Mouse (Mus musculus) embryonic stem cell, embryonic (primary cell): ENCODE measurements around the gene Sec24b.

Experiments used
- CTCF ChIA-PET, 4 experiments: fragments of 300-600 bp in 2 of 4; fragments of 350-600 bp in 2 of 4; sonication (Branson Sonifier 250); formaldehyde crosslinking; loops; one replicate each; lab custom pipeline; 2022; ENCODE audit warnings: inconsistent platforms in 2 of 4; lab: Charles Lee
- POLR2A ChIA-PET, 4 experiments: fragments of 300-600 bp in 2 of 4; fragments of 350-600 bp in 2 of 4; sonication (Branson Sonifier 250); formaldehyde crosslinking; loops; one replicate each; lab custom pipeline; 2022; ENCODE audit warnings: antibody characterized with exemption in 4 of 4, inconsistent platforms in 1 of 4; lab: Charles Lee

Sec24b gene

DNA sequence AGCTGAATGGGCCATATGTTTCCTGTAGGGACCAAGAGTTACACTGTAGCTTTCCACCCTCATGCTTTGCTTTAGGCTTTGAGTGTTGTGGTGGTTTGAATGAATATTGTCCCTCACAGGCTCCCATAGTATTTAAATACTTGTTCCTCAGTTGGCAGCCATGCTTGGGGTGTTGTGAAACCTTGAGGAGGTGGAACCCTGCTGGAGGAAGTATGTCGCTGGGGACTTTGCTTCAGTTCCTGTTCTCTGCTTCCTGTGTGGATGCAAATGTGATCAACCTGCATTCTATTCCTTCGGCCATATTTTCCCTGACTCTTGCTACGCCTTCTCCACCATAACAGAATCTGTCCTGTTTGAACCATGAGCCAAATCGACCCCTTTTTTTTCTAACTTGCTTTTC, 108.1 kb downstream of the Sec24b start:
- ChIA-PET CTCF (no interaction called here), POLR2A (interaction anchor here in 1 of 4 experiments (0.7 kb wide), 1 partner anchor 267 kb away, joined by 3 read pairs; no protein-coding TSS in a partner anchor)

DNA sequence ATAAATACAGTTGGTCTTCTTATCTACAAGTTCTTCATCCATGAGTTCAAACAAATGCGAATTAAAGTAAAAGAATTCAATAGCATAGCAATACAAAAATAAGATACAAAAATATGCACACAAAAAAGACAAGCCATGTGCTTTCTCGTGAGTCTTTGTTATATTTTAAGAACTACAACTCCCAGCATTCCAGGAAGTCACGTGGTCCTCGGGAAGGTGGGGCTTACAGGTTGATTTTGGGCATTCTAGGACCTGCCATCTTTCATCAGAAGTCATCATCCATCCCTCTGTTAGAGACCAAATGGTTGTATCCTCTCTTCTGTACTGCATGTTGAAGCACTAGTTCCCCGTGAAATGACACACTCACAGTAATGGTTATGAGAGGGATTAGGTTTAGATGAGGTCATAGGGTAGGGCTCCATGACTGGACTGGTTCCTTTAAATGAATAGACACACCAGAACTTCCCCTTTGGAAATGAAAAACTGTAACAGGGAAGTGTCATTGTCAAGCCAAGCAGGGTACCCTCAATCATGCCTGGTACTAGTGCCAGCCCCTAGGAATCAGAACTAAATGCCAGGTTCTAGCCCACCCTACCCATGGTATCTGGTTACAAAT, 112.1 kb downstream of the Sec24b start:
- POLR2A ChIA-PET = no interaction called here

DNA sequence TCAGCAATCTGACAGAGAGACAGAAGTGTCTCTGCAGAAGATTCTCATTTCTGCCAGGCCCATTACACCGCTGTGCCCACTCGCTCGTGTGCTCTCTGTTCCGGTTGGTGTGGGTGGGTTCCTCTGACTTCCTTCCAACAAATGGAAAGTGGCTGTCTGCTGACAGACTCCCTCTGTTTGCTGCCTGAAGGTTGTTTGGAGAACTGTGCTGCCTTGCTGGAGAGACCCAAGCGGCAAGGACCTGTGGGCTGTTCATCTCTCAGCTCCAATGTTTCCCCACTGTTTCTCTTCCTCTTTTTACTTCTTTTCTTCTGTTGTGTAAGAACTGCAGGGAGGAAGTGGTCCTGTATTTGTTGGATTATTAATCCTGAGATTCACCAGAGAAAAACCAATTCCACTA, 113.0 kb downstream of the Sec24b start:
- POLR2A ChIA-PET = no interaction called here
- CTCF ChIA-PET = no interaction called here

More for the DNA sequence above, 112.1 kb downstream of the Sec24b start:
- CTCF ChIA-PET = no interaction called here

DNA sequence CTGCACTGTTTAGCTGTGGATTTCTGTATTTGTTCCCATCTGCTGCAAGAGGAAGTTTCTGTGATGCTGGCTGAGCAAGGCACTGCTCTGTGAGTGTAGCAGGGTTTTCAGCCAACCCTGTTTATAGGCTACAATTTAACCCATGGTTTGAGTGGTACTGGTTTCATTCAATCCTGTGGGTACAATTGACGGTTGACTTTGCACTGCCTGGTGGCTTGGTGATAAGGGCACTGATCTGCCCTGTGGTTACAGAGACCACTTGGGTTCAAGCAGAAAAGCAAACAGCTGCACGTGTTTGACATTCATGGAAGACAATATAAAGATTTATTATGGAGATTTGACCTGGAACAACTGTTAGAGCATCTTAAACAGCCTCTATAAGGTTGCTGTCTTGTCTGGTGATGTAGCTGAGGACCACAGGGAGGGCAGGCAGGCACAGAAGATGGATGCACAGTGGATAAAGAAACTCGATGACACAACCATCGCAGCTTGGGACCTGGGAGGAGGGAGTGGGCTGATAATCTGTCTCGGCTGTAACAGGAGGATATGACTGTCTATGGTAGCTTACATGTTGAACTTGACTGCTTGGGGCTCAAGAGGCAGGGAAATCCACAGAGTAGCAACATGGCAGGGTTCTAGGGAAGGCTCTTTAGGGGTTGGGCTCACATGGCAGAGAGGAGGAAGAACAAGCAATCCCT, 115.0 kb downstream of the Sec24b start:
- ChIA-PET CTCF (no interaction called here), POLR2A (no interaction called here)

DNA sequence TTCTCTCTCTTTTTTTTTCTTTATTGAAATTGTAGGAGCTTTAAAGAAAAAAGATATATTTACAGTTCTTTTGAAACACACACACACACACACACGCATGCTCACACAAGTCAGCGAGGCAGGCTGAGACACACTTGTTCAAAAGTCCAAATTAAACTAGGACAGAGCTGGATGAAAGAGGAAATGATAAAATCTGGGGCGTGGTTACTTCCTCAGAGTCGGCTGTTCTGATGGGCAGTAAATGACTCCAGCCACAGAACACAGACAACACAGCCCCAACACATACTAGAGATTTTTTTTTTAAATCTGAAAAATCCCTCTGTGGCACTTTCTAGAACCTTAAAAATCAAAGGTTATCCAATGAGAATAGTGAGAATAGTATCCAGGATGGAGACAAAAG, 117.5 kb downstream of the Sec24b start:
- ChIA-PET CTCF (no interaction called here), POLR2A (no interaction called here)

DNA sequence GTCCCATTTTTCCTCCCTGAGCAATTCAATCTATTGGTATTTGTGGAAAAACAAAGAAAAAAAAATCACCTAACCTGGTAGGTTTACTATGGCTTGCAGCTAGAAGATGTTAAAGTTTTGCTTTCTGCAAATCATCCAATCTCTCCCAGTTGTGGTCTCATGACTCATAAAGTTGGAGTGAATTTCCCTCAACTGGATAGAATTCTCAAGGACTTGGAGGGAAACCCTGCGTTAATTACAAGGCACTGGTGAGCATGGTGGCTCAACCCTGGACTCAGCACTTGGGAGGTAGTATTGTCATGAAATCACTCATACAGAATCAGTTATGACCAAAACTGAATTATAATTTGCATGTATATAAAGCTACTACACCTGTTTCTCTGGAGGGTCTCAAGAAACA, 120.1 kb downstream of the Sec24b start:
- ChIA-PET POLR2A (no interaction called here), CTCF (interaction anchor here in 1 of 4 experiments (0.9 kb wide), 1 partner anchor 22 kb away, joined by 3 read pairs; no protein-coding TSS in a partner anchor)

DNA sequence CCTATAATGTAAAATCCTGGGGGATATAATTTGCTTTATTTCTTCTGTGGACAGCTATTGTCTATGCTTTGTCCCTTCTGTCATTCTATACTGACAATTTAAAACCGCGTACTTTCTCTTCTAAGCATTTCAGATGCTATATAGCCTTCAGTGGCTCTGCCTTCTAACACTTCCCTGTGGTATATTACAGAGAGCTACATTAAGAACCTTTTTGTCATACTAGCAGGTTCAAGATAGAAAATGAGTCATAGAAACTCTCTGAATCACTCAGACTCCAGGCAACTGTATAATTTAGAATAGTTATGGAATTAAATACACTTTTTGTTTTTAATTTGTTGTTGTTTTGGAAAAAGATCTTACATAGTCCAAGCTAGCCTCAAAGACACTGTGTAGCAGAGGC, 120.6 kb downstream of the Sec24b start:
- CTCF ChIA-PET = no interaction called here
- POLR2A ChIA-PET = no interaction called here

DNA sequence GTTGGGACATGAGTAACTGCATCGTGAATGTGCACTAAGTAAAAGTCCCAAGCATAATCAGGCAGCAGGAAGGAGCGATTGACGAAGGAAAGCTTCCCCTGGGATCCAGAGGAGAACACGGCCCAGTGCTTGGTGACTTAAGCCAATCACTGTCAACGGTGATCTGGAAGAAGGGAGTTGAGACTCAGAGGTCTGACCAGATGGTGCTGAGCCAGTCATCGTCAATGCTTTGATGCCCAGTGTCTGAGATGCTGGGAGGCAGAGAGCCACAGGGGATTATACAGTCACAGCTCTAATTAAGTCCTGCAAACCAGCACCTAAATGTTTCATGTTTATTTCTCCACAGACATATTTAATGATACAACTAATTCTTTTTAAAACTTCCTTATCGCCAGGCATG, 122.3 kb downstream of the Sec24b start:
- CTCF ChIA-PET = interaction anchor here in 2 of 4 experiments (0.6 kb wide), 2 partner anchors 9 to 20 kb away, joined by 3 to 6 read pairs; no protein-coding TSS in a partner anchor
- POLR2A ChIA-PET = interaction anchor here in 1 of 4 experiments (0.6 to 0.9 kb wide), 2 partner anchors 21 to 57 kb away, joined by 3 to 4 read pairs; no protein-coding TSS in a partner anchor

DNA sequence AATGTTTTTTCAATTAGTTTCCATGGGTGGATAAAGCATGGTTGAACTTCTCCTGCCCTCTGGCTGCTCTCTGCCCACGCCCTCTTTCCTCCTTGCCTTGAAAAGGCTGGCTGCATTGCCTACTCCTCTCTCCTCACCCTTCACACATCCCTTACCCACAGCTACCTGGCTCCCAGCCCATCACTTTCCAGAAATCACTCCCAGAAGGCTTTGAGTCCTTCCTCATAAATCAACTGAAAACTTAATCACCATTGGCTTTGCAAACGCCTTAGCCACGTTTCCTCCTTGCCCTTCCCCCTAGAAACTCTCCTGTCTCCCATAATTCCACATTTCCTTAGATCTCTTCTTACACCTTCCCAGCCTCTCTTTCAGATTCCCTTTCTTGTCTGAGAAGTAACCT, 123.5 kb downstream of the Sec24b start:
- POLR2A ChIA-PET = interaction anchor here in 1 of 4 experiments (0.6 kb wide), 1 partner anchor 133 kb away, joined by 3 read pairs; no protein-coding TSS in a partner anchor
- CTCF ChIA-PET = no interaction called here

DNA sequence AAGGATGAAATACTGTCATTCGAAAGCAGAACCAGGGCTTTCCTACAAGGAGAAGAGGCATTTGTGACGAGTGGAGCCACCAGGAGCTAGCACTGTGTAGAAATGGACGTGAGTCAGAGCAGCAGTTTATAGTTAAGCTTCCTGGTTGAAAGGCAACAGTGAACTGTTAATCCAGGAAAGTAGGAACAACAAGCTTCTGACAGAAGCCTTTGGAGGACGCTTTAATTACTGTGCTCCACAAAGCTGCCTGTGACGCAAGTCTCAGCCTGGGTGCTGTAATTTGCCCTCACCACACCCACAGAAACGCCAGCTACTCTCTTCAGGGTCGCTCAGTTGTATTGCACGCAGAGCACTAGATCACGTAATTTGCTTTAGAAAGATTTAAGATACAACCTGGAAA, 124.8 kb downstream of the Sec24b start:
- POLR2A ChIA-PET = no interaction called here
- CTCF ChIA-PET = interaction anchor here in 1 of 4 experiments (0.5 kb wide), 1 partner anchor 401 kb away, joined by 3 read pairs; no protein-coding TSS in a partner anchor
